Mouse (Mus musculus) forebrain, postnatal 0 days (tissue): Measurements from ENCODE around the gene Trpm2. TPM values are rescaled to one million over a fixed set of nuclear protein-coding genes. Genes with fewer than 3 reads are reported as not detected.
"Not testable (repeated sequence)": the region's sequence is repeated elsewhere in the genome, so short reads cannot be mapped to it uniquely, and the experiment has no call there.

Experiments
- ATAC-seq: fragments of 200-750 bp; cut with Nextera tagmentation; 2 replicates; pipeline ENCODE4 v1.8.0; 2017; ENCODE audit warnings: mild to moderate bottlenecking, moderate library complexity
- DNase-seq: peaks from one replicate; pipeline ENCODE4 v3.0.0-alpha.2; 2015
- H3K27ac ChIP-seq: fragments of 300-500 bp; sonication (generic); 2 replicates; pipeline ENCODE4 v1.5.1; 2014; ENCODE audit warnings: low read depth, mild to moderate bottlenecking, antibody characterized with exemption, low read length, moderate library complexity, mixed read lengths
- H3K27me3 ChIP-seq: fragments of 300-500 bp; sonication (generic); 2 replicates; pipeline ENCODE4 v1.6.1; 2014; ENCODE audit warnings: mild to moderate bottlenecking, low read length, mixed read lengths; ENCODE audit not compliant: insufficient read depth
- H3K36me3 ChIP-seq: fragments of 300-500 bp; sonication (generic); 2 replicates; pipeline ENCODE4 v1.6.1; 2014; ENCODE audit warnings: mild to moderate bottlenecking, moderate library complexity; ENCODE audit not compliant: insufficient read depth
- H3K4me1 ChIP-seq: fragments of 300-500 bp; sonication (generic); 2 replicates; pipeline ENCODE4 v1.6.1; 2014; ENCODE audit warnings: antibody characterized with exemption; ENCODE audit not compliant: insufficient read depth
- H3K4me2 ChIP-seq: fragments of 300-500 bp; sonication (generic); 2 replicates; pipeline ENCODE4 v1.6.1; 2014; ENCODE audit warnings: low read depth, mild to moderate bottlenecking, moderate library complexity
- H3K4me3 ChIP-seq: fragments of 300-500 bp; sonication (generic); 2 replicates; pipeline ENCODE4 v1.5.1; 2014; ENCODE audit warnings: low read depth, low read length, mixed read lengths
- H3K9ac ChIP-seq: fragments of 300-500 bp; sonication (generic); 2 replicates; pipeline ENCODE4 v1.6.1; 2014; ENCODE audit warnings: mild to moderate bottlenecking
- H3K9me3 ChIP-seq: fragments of 300-500 bp; sonication (generic); 2 replicates; pipeline ENCODE4 v1.6.1; 2016; ENCODE audit warnings: low read length
- CTCF ChIP-seq: sonication (generic); IDR thresholded peaks from 2 replicates; pipeline ENCODE4 v1.5.1; 2016; ENCODE audit warnings: antibody characterized with exemption, control low read depth, low read depth
- WGBS: fragments of 180-500 bp; shearing (Covaris S2); extraction: QIAGEN DNeasy Blood & Tissue Kit; methylation state at CpG from one replicate; pipeline ENCODE4 v1.1.7; 2014; 5-methylcytosine and 5-hydroxymethylcytosine counted together
- polyA plus RNA-seq: library from polyadenylated mRNA; unstranded; fragments of >200 nt; fragmentation: Nextera tagmentation; extraction: Ambion mirVana; gene quantifications from 2 replicates; pipeline ENCODE4 v1.2.1, GENCODE M21; 2015
- total RNA-seq: library from RNA; depleted of rRNA; stranded (reverse); fragments of >200 nt; gene quantifications from 2 replicates; pipeline ENCODE4 v1.2.3, GENCODE M21; 2014; rRNA removed

Gene Trpm2
- total RNA-seq (5.5 and 8.7 TPM in 2 replicates), polyA plus RNA-seq (2.4 and 4.5 TPM in 2 replicates)

DNA sequence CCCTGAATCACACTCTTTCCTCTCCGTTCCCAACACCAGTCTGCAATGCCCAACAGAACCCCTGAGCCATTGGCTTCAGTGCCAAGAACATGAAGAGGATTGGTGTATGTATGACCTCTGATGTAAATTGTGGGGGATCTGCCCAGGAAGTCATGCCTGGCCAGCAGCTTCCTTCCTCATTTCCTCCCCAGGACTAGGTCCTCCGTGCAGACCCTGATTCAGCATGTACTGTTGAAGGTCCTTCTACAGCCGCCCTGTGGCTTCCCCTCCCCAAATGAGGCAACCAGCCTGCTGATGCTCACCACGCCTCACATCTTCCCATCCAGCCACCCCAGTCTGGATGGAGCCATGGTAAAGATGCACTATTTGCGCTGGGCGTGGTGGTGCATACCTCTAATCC lies at the start of gene Trpm2:
TSS of gene Trpm2 (minus strand) at position 83 of the 400 bp plus-strand sequence.
- Histone ChIP-seq H3K27me3 (no peaks in the 10 kb centered on the region), H3K27ac (no peak within 1 kb of the TSS), H3K4me2 (peak within 1 kb of the TSS; percentile 91), H3K4me3 (peak within 1 kb of the TSS; percentile 43), H3K4me1 (no peaks in the 10 kb centered on the region; the same call in 1 of the 2 replicates), H3K9ac (peak within 1 kb of the TSS; percentile 53), H3K36me3 (no peaks in the 10 kb centered on the region), H3K9me3 (no peaks in the 10 kb centered on the region)
- no peak for TF ChIP-seq CTCF
- 93% methylated on average over 6 of the region's 6 CpGs for WGBS
- ATAC-seq (no peak), DNase-seq (no peak)

- H3K27ac ChIP-seq: not testable (repeated sequence)
- WGBS: 92% methylated on average over 6 of the region's 11 CpGs
Observed at GRCm38 (mm10) chr10:78019984-78020383, 49.6 kb upstream of the Trpm2 start.

DNA sequence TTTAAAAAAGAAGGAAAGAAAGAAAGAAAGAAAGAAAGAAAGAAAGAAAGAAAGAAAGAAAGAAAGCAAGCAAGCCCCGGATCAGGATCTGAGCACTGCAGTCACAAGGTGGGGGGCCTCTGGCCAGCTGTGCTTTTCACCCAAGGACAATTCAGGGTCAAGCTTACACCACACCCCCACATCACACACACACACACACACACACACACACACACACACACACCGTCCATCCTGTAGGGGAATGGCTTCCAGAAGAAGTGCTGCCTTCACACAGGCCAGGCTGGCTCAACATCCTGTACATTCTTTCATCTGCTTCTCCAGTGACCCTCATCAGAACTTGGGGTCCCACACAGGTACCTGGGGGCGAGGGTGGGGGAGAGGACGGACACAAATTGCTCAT lies 48.9 kb upstream of the Trpm2 start:
- Histone ChIP-seq H3K9ac (no peak overlapping the region), H3K4me2 (no peak overlapping the region), H3K9me3 (no peaks in the 10 kb centered on the region), H3K4me3 (no peak overlapping the region), H3K27ac (no peak overlapping the region), H3K36me3 (no peaks in the 10 kb centered on the region), H3K4me1 (no peaks in the 10 kb centered on the region), H3K27me3 (no peaks in the 10 kb centered on the region)
- ATAC-seq (no peak), DNase-seq (no peak)
- 72% methylated on average over 4 of the region's 4 CpGs for WGBS
- TF ChIP-seq CTCF: no peak

More at GRCm38 (mm10) chr10:78019984-78020383, 49.6 kb upstream of the Trpm2 start:
- not testable (repeated sequence) for H3K27me3 ChIP-seq, H3K4me2 ChIP-seq, H3K4me3 ChIP-seq, DNase-seq, H3K9me3 ChIP-seq, H3K36me3 ChIP-seq, ATAC-seq, H3K4me1 ChIP-seq, H3K9ac ChIP-seq

DNA sequence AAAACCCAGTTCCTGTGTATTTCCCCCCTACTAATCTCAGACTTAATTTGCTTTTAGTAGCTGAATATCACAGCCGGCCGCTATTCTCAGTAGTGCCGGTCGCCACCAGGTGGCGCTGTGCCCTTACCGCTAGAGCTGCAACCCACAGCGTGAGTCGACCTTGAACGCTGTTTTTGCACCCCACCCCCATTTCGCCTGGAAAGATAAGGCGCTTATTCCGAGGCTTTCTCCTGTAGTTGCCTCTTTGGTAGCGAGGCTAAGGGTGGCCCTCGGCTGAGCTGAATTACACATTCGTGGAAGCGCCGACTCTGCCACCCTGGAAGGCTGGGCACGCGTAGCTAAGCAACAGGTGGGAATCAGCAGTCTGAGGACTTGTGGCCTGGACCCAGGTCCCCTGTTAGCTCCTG lies 48.4 kb upstream of the Trpm2 start:
- Histone ChIP-seq H3K9me3 (no peaks in the 10 kb centered on the region), H3K9ac (0 out of 2 replicates have a peak overlapping the region, but pooled peaks have one; percentile 32)
- peak; percentile 97 for TF ChIP-seq CTCF

GRCm38 (mm10) chr10:78016366-78016765 lies 46.0 kb upstream of the Trpm2 start:
- no peak overlapping the region for H3K27ac ChIP-seq
- no peak for TF ChIP-seq CTCF
- H3K9ac ChIP-seq: no peak overlapping the region
- no peaks in the 10 kb centered on the region for H3K9me3 ChIP-seq
- no peaks in the 10 kb centered on the region for H3K36me3 ChIP-seq
- H3K4me1 ChIP-seq: no peaks in the 10 kb centered on the region
- WGBS: 55% methylated on average over 5 of the region's 5 CpGs
- ATAC-seq (no peak), DNase-seq (no peak)
- no peaks in the 10 kb centered on the region for H3K27me3 ChIP-seq
- H3K4me2 ChIP-seq: no peak overlapping the region
- H3K4me3 ChIP-seq: no peak overlapping the region

More for the DNA sequence above, 48.4 kb upstream of the Trpm2 start:
- Histone ChIP-seq H3K27me3 (no peaks in the 10 kb centered on the region), H3K4me2 (peak overlapping the region; percentile 48), H3K4me1 (no peaks in the 10 kb centered on the region), H3K27ac (no peak overlapping the region), H3K36me3 (no peaks in the 10 kb centered on the region), H3K4me3 (peak overlapping the region; percentile 29)
- ATAC-seq (peak; percentile 96), DNase-seq (peak; percentile 92)
- WGBS: 16% methylated on average over 19 of the region's 19 CpGs

- no peaks in the 10 kb centered on the region for H3K9me3 ChIP-seq
- no peak for ATAC-seq
- no peaks in the 10 kb centered on the region for H3K4me1 ChIP-seq
- DNase-seq: no peak
- no peak overlapping the region for H3K4me3 ChIP-seq
- H3K4me2 ChIP-seq: no peak overlapping the region
- no peak for TF ChIP-seq CTCF
- H3K27ac ChIP-seq: no peak overlapping the region
- H3K9ac ChIP-seq: no peak overlapping the region
- H3K27me3 ChIP-seq: no peaks in the 10 kb centered on the region
- 92% methylated on average over 1 of the region's 1 CpGs for WGBS
- no peaks in the 10 kb centered on the region for H3K36me3 ChIP-seq
Observed at GRCm38 (mm10) chr10:78015489-78015888, 45.1 kb upstream of the Trpm2 start.

GRCm38 (mm10) chr10:78012661-78013495 lies 42.5 kb upstream of the Trpm2 start:
- H3K27me3 ChIP-seq: no peaks in the 10 kb centered on the region
- DNase-seq (no peak), ATAC-seq (no peak)
- no peak overlapping the region for H3K9ac ChIP-seq
- H3K27ac ChIP-seq: no peak overlapping the region
- peaks cover 10% of the 10 kb centered on the region; the same call in 1 of the 2 replicates for H3K4me1 ChIP-seq
- H3K4me3 ChIP-seq: no peak overlapping the region
- TF ChIP-seq CTCF: no peak
- no peaks in the 10 kb centered on the region for H3K36me3 ChIP-seq
- no peak overlapping the region for H3K4me2 ChIP-seq
- H3K9me3 ChIP-seq: no peaks in the 10 kb centered on the region
- 91% methylated on average over 18 of the region's 18 CpGs for WGBS
